Mouse (Mus musculus) limb, embryonic 15.5 days (tissue): ENCODE results near the gene Pacsin2. TPM values are rescaled to one million over a fixed set of nuclear protein-coding genes. Genes with fewer than 3 reads are reported as not detected.

Experiments used
- ATAC-seq: fragments of 200-750 bp; cut with Nextera tagmentation; 2 replicates; pipeline ENCODE4 v1.8.0; 2017; ENCODE audit warnings: low read depth, moderate TSS enrichment; ENCODE audit not compliant: insufficient number of reproducible peaks, low FRiP score, low TSS enrichment
- H3K27ac ChIP-seq: fragments of 300-500 bp; sonication (generic); 2 replicates; pipeline ENCODE4 v1.5.1; 2015; ENCODE audit warnings: moderate library complexity, mild to moderate bottlenecking, inconsistent platforms
- H3K27me3 ChIP-seq: fragments of 300-500 bp; sonication (generic); 2 replicates; pipeline ENCODE4 v1.6.1; 2015; ENCODE audit warnings: inconsistent platforms
- H3K36me3 ChIP-seq: fragments of 300-500 bp; sonication (generic); 2 replicates; pipeline ENCODE4 v1.6.1; 2015; ENCODE audit warnings: inconsistent platforms
- H3K4me1 ChIP-seq: fragments of 300-500 bp; sonication (generic); 2 replicates; pipeline ENCODE4 v1.6.1; 2015; ENCODE audit warnings: inconsistent platforms
- H3K4me2 ChIP-seq: fragments of 300-500 bp; sonication (generic); 2 replicates; pipeline ENCODE4 v1.6.1; 2015; ENCODE audit warnings: mild to moderate bottlenecking, inconsistent platforms
- H3K4me3 ChIP-seq: fragments of 300-500 bp; sonication (generic); 2 replicates; pipeline ENCODE4 v1.5.1; 2015; ENCODE audit warnings: mild to moderate bottlenecking, inconsistent platforms
- H3K9ac ChIP-seq: fragments of 300-500 bp; sonication (generic); 2 replicates; pipeline ENCODE4 v1.6.1; 2015; ENCODE audit warnings: inconsistent platforms
- H3K9me3 ChIP-seq: fragments of 300-500 bp; sonication (generic); 2 replicates; pipeline ENCODE4 v1.6.1; 2016; ENCODE audit warnings: inconsistent platforms
- WGBS: fragments of 180-500 bp; shearing (Covaris S2); methylation state at CpG from one replicate; pipeline ENCODE4 v1.1.7; 2015; 5-methylcytosine and 5-hydroxymethylcytosine counted together
- polyA plus RNA-seq: library from polyadenylated mRNA; unstranded; fragments of >200 nt; fragmentation: Nextera tagmentation; extraction: Ambion mirVana; gene quantifications from 2 replicates; pipeline ENCODE4 v1.2.1, GENCODE M21; 2015

Pacsin2 gene
- polyA plus RNA-seq, 1 experiment from 2014 or later, result 57.2 TPM

- no peak for ATAC-seq
- Histone ChIP-seq H3K9me3 (no peaks in the 10 kb centered on the region), H3K27me3 (no peaks in the 10 kb centered on the region), H3K36me3 (no peaks in the 10 kb centered on the region), H3K9ac (no peak overlapping the region), H3K27ac (no peak overlapping the region), H3K4me2 (no peak overlapping the region), H3K4me3 (no peak overlapping the region), H3K4me1 (peaks cover 17% of the 10 kb centered on the region)
- WGBS, result 80% methylated on average over 12 of the region's 12 CpGs
Observed at GRCm38 (mm10) chr15:83476593-83477273, 12.3 kb upstream of the Pacsin2 start.

- H3K9me3 ChIP-seq, result no peaks in the 10 kb centered on the region
- no peak overlapping the region for H3K9ac ChIP-seq
- peak overlapping the region; percentile 55 for H3K27ac ChIP-seq
- 0 out of 2 replicates have a peak overlapping the region, but pooled peaks have one; percentile 0 for H3K4me2 ChIP-seq
- peaks cover 25% of the 10 kb centered on the region for H3K4me1 ChIP-seq
- H3K27me3 ChIP-seq, result no peaks in the 10 kb centered on the region
- peak; percentile 30 for ATAC-seq
- H3K4me3 ChIP-seq, result no peak overlapping the region
- H3K36me3 ChIP-seq, result no peaks in the 10 kb centered on the region
- 8% methylated on average over 5 of the region's 5 CpGs for WGBS
Observed at GRCm38 (mm10) chr15:83474466-83474836, 10.0 kb upstream of the Pacsin2 start.

- Histone ChIP-seq H3K4me2 (0 out of 2 replicates have a peak overlapping the region, but pooled peaks have one; percentile 0), H3K27me3 (no peaks in the 10 kb centered on the region), H3K4me1 (peaks cover 25% of the 10 kb centered on the region), H3K36me3 (no peaks in the 10 kb centered on the region), H3K9me3 (no peaks in the 10 kb centered on the region), H3K4me3 (no peak overlapping the region), H3K9ac (no peak overlapping the region), H3K27ac (peak overlapping the region; percentile 55)
- ATAC-seq, result peak; percentile 76
- 25% methylated on average over 10 of the region's 10 CpGs for whole genome bisulfite sequencing
Observed at GRCm38 (mm10) chr15:83473832-83474465, 9.5 kb upstream of the Pacsin2 start.

- Histone ChIP-seq H3K27ac (peak overlapping the region; percentile 55; the same call in 1 of the 2 replicates), H3K36me3 (no peaks in the 10 kb centered on the region), H3K4me2 (no peak overlapping the region), H3K9ac (no peak overlapping the region), H3K4me3 (no peak overlapping the region), H3K27me3 (no peaks in the 10 kb centered on the region), H3K4me1 (peaks cover 22% of the 10 kb centered on the region), H3K9me3 (no peaks in the 10 kb centered on the region)
- no peak for ATAC-seq
- 94% methylated on average over 1 of the region's 1 CpGs for WGBS
Observed at GRCm38 (mm10) chr15:83473251-83473650, 8.8 kb upstream of the Pacsin2 start.

DNA sequence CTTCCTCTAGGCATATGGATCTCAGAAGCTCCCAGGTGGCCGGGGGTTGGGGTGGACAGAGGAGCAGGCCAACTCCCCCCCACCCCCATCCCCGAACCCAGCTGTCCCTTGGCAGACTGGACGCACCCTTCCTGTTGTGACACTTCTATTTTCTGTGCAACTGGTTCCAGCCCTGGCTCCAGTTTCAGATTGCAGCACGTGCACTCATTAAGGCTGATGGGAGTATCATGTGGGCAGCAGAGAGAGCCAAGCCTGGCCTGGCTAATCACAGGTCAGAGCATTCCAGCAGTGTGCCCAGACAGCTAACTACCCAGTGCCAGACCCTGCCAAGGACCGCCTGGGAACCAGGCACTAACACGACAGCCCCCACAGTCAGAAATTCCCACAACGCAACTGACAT lies 7.1 kb upstream of the Pacsin2 start:
- Histone ChIP-seq H3K4me2 (no peak overlapping the region), H3K27me3 (no peaks in the 10 kb centered on the region), H3K36me3 (no peaks in the 10 kb centered on the region), H3K9ac (no peak overlapping the region), H3K9me3 (no peaks in the 10 kb centered on the region), H3K4me1 (peaks cover 22% of the 10 kb centered on the region), H3K27ac (peak overlapping the region; percentile 35; the same call in 1 of the 2 replicates), H3K4me3 (no peak overlapping the region)
- 58% methylated on average over 7 of the region's 7 CpGs for WGBS
- no peak for ATAC-seq

DNA sequence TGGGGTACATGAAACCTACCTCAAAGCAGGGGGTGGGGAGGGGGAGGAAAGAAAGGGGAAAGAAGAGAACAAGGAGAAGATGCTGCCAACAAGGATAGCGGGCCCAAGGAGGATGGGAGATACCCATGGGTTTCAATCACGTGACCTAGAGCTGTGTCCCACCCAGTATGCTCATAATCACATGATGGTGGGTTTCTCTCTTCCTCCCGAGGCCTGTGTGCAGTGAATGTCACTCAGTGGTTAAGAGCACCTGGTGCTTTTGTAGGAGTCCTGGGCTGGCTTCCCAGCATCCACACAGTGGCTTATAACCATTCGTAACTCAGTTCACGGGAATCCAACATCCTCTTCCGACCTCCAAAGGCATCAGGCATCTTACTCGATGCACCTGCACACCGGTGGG lies 6.0 kb upstream of the Pacsin2 start:
- H3K9me3 ChIP-seq, result no peaks in the 10 kb centered on the region

GRCm38 (mm10) chr15:83469279-83469821 lies 4.9 kb upstream of the Pacsin2 start:
- Histone ChIP-seq H3K36me3 (no peaks in the 10 kb centered on the region), H3K27ac (no peak overlapping the region), H3K27me3 (no peaks in the 10 kb centered on the region), H3K9ac (no peak overlapping the region), H3K4me3 (no peak overlapping the region), H3K9me3 (no peaks in the 10 kb centered on the region), H3K4me2 (no peak overlapping the region), H3K4me1 (peaks cover 17% of the 10 kb centered on the region)
- 59% methylated on average over 6 of the region's 6 CpGs for WGBS
- ATAC-seq, result no peak

More for the DNA sequence above, 6.0 kb upstream of the Pacsin2 start:
- ATAC-seq, result no peak
- H3K9ac ChIP-seq, result no peak overlapping the region
- H3K4me3 ChIP-seq, result no peak overlapping the region
- no peaks in the 10 kb centered on the region for H3K27me3 ChIP-seq
- 80% methylated on average over 8 of the region's 8 CpGs for WGBS
- H3K4me2 ChIP-seq, result no peak overlapping the region
- H3K27ac ChIP-seq, result no peak overlapping the region
- peaks cover 22% of the 10 kb centered on the region for H3K4me1 ChIP-seq
- H3K36me3 ChIP-seq, result no peaks in the 10 kb centered on the region

- WGBS, result 80% methylated on average over 9 of the region's 9 CpGs
- Histone ChIP-seq H3K9ac (no peak overlapping the region), H3K4me1 (peaks cover 21% of the 10 kb centered on the region), H3K27ac (no peak overlapping the region), H3K27me3 (no peaks in the 10 kb centered on the region), H3K4me2 (no peak overlapping the region), H3K9me3 (no peaks in the 10 kb centered on the region), H3K4me3 (no peak overlapping the region), H3K36me3 (no peaks in the 10 kb centered on the region)
- no peak for ATAC-seq
Observed at GRCm38 (mm10) chr15:83467232-83467966, 3.0 kb upstream of the Pacsin2 start.

DNA sequence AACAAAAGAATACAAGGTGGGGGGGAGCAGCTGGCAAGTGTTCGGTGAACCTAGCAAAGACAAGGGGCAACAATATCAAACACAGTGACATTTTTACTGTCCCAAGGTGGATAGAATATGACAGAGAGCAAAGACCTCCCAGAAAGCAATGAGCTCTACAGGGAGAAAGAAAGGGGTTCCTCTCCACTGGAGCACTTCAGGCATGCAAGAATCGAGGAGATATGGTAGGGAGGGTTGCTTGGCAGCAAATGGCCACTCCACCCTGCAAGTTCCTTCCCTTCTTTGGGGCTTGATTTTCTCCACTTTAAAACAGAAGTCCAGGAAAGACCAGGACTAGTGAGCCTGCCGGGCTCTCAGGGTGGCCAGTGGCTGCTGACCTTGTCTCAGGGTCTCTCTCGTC lies 1.9 kb upstream of the Pacsin2 start:
- H3K4me1 ChIP-seq, result peaks cover 16% of the 10 kb centered on the region
- no peaks in the 10 kb centered on the region for H3K36me3 ChIP-seq
- 82% methylated on average over 4 of the region's 4 CpGs for WGBS
- H3K9me3 ChIP-seq, result no peaks in the 10 kb centered on the region
- H3K4me3 ChIP-seq, result no peak overlapping the region
- no peaks in the 10 kb centered on the region for H3K27me3 ChIP-seq
- no peak overlapping the region for H3K27ac ChIP-seq
- no peak for ATAC-seq
- no peak overlapping the region for H3K9ac ChIP-seq
- H3K4me2 ChIP-seq, result no peak overlapping the region

DNA sequence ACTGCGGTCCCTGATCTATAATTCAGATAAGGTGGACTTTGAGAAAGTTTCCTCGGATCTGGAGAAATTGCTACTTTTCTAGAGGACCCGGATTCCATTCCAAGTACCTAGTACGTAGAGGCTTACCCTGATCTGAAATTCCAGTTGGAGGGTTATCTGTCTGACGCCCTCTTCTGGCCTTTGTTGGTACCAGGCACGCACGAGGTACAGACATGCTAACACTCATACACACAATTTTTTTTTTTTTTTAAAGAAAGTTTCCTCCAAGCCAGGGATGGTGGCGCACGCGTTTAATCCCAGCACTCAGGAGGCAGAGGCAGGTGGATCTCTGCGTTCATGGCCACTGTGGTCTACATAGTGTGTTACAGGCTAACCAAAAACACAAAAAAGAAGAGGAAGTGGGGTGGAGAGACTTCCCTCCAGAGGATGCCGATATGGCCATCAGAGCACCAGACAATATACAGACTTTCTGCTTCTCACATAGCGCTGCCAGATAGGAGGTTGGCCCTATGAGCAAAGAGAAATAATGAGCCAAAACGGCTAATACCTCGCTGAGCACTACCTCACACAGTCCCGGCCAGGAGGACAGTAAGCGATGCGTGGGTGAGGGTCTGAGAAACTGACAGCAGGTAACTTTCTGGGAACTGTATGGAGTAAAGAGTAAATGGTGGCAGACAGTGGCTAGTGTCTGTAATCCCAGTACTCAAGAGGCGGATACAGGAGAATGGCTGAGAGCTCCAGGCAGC lies 672 bp upstream of the Pacsin2 start:
- 76% methylated on average over 19 of the region's 19 CpGs for WGBS
- H3K9me3 ChIP-seq, result no peaks in the 10 kb centered on the region
- peak overlapping the region; percentile 79 for H3K4me3 ChIP-seq
- ATAC-seq, result no peak
- H3K27ac ChIP-seq, result no peak overlapping the region
- no peak overlapping the region for H3K9ac ChIP-seq
- H3K27me3 ChIP-seq, result no peaks in the 10 kb centered on the region
- peak overlapping the region; percentile 81 for H3K4me2 ChIP-seq
- H3K4me1 ChIP-seq, result peaks cover 13% of the 10 kb centered on the region
- no peaks in the 10 kb centered on the region for H3K36me3 ChIP-seq

DNA sequence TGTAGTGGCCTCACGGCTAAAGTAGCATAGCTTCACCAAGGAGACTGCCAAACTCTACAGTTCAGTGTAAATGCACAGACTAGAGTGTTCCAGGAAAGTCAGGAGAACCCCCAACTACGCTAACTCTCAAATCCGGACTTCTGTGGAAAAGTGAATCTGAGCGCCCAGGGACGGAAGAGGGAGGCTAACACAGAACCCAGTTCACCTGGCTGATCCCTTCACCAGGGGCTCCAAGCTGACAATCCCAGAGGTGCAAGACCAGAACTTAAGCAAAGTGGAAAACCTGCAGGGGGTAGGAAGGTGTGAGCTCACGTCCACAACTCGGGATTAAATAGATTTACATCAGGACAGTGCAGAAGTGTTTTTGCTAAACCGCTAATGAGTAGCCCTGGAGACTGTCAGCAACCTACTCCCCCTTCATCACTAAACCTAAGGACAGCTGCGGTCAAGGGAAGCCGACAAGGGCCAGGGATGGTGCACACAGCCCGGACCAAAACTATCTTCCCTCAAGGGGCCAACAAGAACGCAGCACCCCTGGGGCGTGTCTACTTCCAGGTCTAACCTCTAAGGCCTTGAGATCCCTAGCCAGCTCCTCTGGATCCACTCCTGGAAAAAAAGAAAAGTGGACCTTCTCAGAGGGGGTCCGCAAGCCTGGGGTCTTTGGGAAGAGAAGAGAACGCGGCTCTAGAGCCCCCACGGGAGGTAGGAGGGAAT lies 880 bp downstream of the Pacsin2 start:
- peak overlapping the region; percentile 87 for H3K27ac ChIP-seq
- H3K4me1 ChIP-seq, result peaks cover 13% of the 10 kb centered on the region
- 2% methylated on average over 17 of the region's 17 CpGs for WGBS
- H3K4me2 ChIP-seq, result peak overlapping the region; percentile 81
- peak overlapping the region; percentile 79 for H3K4me3 ChIP-seq
- ATAC-seq, result no peak
- H3K36me3 ChIP-seq, result no peaks in the 10 kb centered on the region
- H3K27me3 ChIP-seq, result no peaks in the 10 kb centered on the region
- H3K9ac ChIP-seq, result peak overlapping the region; percentile 74
- no peaks in the 10 kb centered on the region for H3K9me3 ChIP-seq
